Mouse (Mus musculus): ENCODE data around the gene Psmb7.

- TF ChIP-seq POLR2A (IDR thresholded peaks at IDR 0.05; ENCODE audit: control insufficient read depth, low read depth, low read length) = no peak
- TF ChIP-seq CTCF (IDR thresholded peaks at IDR 0.05; ENCODE audit: control insufficient read depth, insufficient read depth, insufficient replicate concordance, low read depth, low read length) = no peak
Observed at GRCm38 (mm10) chr2:38591751-38592459, 52.0 kb downstream of the Psmb7 start.
